Mouse (Mus musculus): ENCODE measurements around the gene Pde8b. TPM values are rescaled to one million over a fixed set of nuclear protein-coding genes. Genes with fewer than 3 reads are reported as not detected.

Pde8b gene
- polyA plus RNA-seq, 1 experiment from 2014 or later: 1.5 TPM

DNA sequence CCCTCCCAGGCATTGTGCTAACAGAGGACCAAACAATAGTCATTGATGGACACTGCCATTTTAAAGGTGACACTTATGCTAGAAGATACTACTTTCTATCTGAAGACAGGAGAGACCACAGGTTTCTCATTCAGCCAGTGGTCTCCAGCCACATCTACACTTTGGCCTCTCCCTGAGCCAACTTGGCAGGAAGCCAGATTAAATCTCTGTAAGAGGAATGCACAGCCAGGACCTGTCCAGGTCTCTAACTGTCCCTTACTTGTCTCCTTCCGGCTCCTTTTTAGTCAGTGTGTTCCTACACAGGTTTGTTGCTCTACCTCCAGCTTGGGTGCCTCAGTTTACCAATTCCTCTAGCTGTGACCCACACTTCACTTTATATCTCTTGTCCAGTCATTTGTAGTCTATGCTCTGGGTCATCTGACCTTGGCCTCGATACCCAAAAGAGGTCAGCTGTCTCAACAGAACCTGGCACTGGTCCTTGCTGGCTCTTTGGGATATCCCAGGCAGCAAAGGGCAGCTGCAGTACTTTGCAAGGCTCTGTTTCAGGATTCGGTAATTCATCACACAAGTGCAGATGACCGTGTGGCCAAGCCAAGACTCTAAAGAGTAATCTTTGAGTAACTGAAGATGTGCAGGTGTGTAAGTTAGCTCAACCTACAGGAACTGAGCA, 124.5 kb downstream of the Pde8b start:
- H3K36me3 ChIP-seq: no peaks in the 10 kb centered on the region
- no peak for ATAC-seq (ENCODE audit: insufficient number of reproducible peaks, low FRiP score, low TSS enrichment, low read depth)
- WGBS: 85% methylated on average over 4 of the region's 4 CpGs

DNA sequence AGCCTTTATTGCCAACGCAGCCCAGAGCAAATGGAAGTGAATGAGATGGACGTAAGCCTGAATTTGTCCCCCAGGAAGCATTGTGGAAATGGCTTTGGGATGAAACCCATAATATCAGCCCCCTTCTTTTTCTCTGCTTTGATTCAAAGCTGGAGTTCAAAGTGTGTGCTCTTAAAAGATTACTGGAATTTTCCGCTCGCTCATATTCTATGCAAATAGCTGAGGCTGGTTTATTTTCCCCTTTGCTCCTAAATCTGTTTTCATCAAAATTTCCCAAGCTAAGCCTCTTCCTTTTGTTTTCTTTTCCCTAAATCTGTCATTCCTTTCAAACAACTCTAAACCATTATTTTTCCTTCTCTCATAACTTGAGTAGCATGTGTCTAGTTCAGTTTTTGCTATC, 129.6 kb downstream of the Pde8b start:
- Histone ChIP-seq H3K4me3 (no peak overlapping the region), H3K4me1 (no peaks in the 10 kb centered on the region), H3K27me3 (no peaks in the 10 kb centered on the region), H3K9me3 (no peaks in the 10 kb centered on the region), H3K4me2 (no peak overlapping the region), H3K27ac (no peak overlapping the region), H3K36me3 (no peaks in the 10 kb centered on the region), H3K9ac (no peak overlapping the region)
- no peak for ATAC-seq (ENCODE audit: insufficient number of reproducible peaks, low FRiP score, low TSS enrichment, low read depth)
- 79% methylated on average over 4 of the region's 4 CpGs for WGBS

More for the DNA sequence above, 124.5 kb downstream of the Pde8b start:
- Histone ChIP-seq H3K4me1 (no peaks in the 10 kb centered on the region), H3K27me3 (no peaks in the 10 kb centered on the region), H3K9ac (no peak overlapping the region), H3K4me3 (no peak overlapping the region), H3K27ac (no peak overlapping the region), H3K9me3 (no peaks in the 10 kb centered on the region), H3K4me2 (no peak overlapping the region)

DNA sequence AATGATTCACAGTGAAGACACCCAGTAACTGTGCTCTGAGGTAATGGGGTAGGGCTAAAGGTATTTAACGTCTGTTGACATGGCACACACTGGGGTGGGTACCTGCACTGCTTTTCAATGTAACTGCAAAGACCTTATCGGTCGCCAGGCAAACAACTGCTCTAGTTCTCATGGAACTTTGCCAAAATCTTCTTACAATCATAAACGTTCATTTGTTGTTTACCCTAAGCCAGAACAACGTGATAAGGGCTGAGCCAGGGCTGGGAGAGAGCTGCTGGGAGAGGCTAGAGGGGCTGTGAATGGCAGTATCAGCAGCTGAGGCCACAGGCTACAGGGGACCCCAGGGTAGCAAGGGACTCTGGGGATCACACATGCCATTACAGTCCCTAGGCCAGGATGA, 136.4 kb downstream of the Pde8b start:
- Histone ChIP-seq H3K4me3 (no peak overlapping the region), H3K9ac (no peak overlapping the region), H3K27me3 (no peaks in the 10 kb centered on the region), H3K36me3 (no peaks in the 10 kb centered on the region), H3K9me3 (no peaks in the 10 kb centered on the region), H3K4me1 (no peaks in the 10 kb centered on the region), H3K27ac (no peak overlapping the region), H3K4me2 (no peak overlapping the region)
- WGBS: 53% methylated on average over 5 of the region's 5 CpGs
- 0 out of 2 replicates have a peak, but pooled peaks have one; percentile 30 for ATAC-seq (ENCODE audit: insufficient number of reproducible peaks, low FRiP score, low TSS enrichment, low read depth)

DNA sequence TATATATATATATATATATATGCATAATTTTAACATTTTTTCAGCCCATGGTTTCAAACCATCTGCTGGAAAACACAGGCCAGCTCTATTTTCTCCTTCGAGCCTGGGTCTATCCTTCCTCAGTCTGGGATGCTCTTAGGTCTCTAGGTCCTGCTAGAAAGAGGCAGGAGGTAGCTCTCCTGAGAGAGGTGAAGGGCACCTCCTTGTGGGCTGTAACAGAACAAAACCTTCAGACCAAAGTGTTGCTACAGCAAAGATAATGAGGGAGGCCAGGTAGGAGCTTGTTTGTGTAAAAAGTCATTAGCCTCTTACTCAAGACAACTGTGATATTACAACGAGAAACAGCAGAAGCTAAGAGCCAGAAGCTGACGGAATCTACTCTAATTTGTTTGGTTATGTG, 140.6 kb downstream of the Pde8b start:
- no peak overlapping the region for H3K4me2 ChIP-seq
- H3K27ac ChIP-seq: no peak overlapping the region
- no peaks in the 10 kb centered on the region for H3K9me3 ChIP-seq
- ATAC-seq (ENCODE audit: insufficient number of reproducible peaks, low FRiP score, low TSS enrichment, low read depth): no peak
- H3K4me3 ChIP-seq: no peak overlapping the region
- 54% methylated on average over 3 of the region's 3 CpGs for WGBS
- H3K4me1 ChIP-seq: peaks cover 6% of the 10 kb centered on the region; the same call in 1 of the 2 replicates
- no peaks in the 10 kb centered on the region for H3K36me3 ChIP-seq
- no peak overlapping the region for H3K9ac ChIP-seq
- no peaks in the 10 kb centered on the region for H3K27me3 ChIP-seq

DNA sequence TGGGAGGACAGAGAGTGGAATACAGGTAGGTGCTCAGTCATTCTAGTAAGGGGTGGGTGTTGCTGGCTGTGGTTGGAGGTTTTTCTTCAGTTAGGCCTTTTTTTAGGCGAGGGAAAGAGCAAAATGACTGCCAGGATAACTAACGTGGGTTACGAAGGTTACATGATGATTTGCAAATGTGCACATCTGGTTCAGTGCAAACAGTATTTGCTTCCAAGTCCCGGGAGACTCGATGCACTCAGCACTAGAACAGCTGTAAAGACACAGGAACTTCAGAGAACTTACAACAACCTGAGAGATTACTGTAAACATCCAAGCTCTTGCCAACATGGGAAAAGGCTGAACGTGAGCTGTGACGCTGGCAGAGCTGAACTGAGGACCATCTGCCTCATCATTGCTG, 142.1 kb downstream of the Pde8b start:
- Histone ChIP-seq H3K9ac (no peak overlapping the region), H3K27me3 (no peaks in the 10 kb centered on the region), H3K36me3 (no peaks in the 10 kb centered on the region), H3K4me1 (peaks cover 6% of the 10 kb centered on the region; the same call in 1 of the 2 replicates), H3K9me3 (no peaks in the 10 kb centered on the region), H3K4me2 (no peak overlapping the region), H3K4me3 (no peak overlapping the region), H3K27ac (no peak overlapping the region)
- 38% methylated on average over 7 of the region's 7 CpGs for WGBS
- no peak for ATAC-seq (ENCODE audit: insufficient number of reproducible peaks, low FRiP score, low TSS enrichment, low read depth)

DNA sequence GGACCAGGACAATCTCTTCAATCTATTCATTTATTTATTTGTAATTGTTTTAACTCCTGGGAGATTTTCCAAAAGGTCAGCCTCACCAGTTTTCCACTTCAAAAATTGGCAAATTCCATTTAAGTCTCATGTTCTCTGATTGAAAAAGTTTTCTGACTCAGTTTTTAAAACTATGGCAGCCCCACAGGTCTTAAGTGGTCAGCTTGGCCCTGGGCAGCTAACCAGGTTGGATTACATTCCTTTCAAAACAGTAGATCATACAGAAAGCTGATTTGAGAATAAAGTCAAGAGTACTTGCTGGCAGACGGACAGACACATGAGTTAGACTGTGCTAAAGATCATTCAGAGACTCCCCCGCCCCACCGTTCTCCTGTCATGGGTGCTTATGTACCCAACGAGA, 145.3 kb downstream of the Pde8b start:
- no peak overlapping the region for H3K4me2 ChIP-seq
- H3K4me1 ChIP-seq: peaks cover 6% of the 10 kb centered on the region; the same call in 1 of the 2 replicates
- H3K27ac ChIP-seq: no peak overlapping the region
- no peak overlapping the region for H3K4me3 ChIP-seq
- no peak for ATAC-seq (ENCODE audit: insufficient number of reproducible peaks, low FRiP score, low TSS enrichment, low read depth)
- WGBS: 77% methylated on average over 4 of the region's 4 CpGs
- H3K27me3 ChIP-seq: no peaks in the 10 kb centered on the region
- no peaks in the 10 kb centered on the region for H3K9me3 ChIP-seq
- H3K9ac ChIP-seq: no peak overlapping the region
- H3K36me3 ChIP-seq: no peaks in the 10 kb centered on the region

DNA sequence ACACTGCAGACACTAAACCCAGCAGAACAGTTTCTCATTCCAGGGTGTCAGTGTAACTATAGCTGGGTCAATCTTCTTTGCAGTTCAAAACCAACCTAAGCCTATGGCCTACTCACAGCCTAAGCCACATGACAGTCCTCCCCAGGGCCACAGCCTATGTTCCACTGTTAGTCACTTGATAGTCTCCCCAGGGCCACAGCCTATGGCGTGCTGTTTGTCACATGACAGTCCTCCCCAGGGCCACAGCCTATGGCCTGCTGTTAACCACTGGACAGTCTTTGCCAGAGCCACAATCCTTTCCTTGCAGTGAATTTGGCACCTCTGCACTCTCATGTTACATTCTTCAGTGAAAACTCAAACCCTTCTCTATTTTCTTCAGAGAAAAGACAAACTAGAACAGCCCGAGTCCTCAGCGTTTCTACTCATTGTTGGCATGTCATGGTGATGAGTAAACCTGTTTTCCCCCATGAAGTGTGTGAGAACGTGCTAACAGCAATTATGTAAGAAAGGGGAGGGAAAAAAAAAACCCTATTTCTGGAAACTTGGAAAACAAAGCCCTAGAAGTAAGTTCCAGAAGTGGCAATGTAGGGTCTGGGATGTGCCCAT, 147.0 kb downstream of the Pde8b start:
- Histone ChIP-seq H3K27ac (no peak overlapping the region), H3K9me3 (no peaks in the 10 kb centered on the region), H3K36me3 (no peaks in the 10 kb centered on the region), H3K27me3 (no peaks in the 10 kb centered on the region), H3K4me2 (no peak overlapping the region), H3K4me1 (peaks cover 6% of the 10 kb centered on the region; the same call in 1 of the 2 replicates), H3K4me3 (no peak overlapping the region), H3K9ac (no peak overlapping the region)
- no peak for ATAC-seq (ENCODE audit: insufficient number of reproducible peaks, low FRiP score, low TSS enrichment, low read depth)
- WGBS: 55% methylated on average over 4 of the region's 4 CpGs

DNA sequence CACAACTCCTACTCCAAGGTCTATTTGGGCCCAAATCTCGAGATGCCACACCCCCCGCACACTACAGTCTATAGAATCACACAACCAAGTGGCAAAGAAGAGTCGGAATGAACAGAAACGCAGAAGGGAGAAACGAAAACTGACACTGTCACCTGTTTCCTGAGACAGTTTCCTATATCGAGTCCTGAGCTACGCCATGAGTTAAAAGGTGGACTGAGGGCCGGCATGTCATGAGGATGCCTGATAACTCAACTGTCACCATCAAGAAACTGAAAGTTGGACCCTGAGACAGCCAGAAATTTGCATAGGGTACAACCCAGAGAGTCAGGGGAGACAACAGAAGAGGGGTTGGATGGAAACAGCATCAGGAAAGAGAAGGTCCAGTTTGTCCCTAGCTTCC, 148.8 kb downstream of the Pde8b start:
- H3K4me1 ChIP-seq: no peaks in the 10 kb centered on the region

DNA sequence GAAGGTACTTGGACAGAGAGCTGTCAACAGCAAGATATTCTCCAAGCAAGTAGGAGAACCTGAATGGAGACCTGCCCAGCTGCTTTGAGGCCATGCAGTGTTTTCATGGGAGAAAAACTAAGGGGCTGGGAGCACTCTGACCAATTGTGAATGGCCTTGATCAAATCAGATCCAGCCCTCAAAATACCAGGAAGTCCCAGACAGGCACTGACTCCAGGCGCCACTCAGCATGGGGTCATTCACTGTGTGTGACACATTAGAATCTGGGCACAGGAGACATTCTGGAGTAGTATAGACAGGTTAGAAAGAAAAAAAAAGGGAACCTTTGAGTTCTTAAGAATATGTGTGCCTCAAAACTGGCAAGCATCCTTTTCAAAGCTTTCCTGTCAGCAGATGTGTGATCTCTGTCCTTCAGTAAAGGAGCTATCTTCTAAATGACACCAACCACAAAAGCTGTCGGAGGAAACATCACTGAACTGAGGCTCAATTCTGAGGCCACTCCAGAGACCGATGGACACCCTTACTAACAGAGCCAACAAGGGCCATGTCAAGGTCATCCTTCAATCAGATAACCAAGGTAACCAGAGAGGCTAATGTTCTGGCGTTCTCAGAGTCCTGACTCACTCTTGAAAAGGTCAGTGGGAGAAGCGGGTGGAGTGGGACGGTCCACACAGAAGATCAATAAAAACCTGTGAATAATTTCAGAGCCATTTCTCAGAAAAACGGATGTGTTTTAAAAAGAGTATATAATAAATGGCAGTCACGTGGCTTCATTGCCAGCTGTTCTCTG, 151.0 kb downstream of the Pde8b start:
- no peak overlapping the region for H3K27ac ChIP-seq
- H3K4me3 ChIP-seq: no peak overlapping the region
- H3K4me2 ChIP-seq: no peak overlapping the region
- H3K4me1 ChIP-seq: peaks cover 2% of the 10 kb centered on the region; the same call in 1 of the 2 replicates
- no peak for ATAC-seq (ENCODE audit: insufficient number of reproducible peaks, low FRiP score, low TSS enrichment, low read depth)
- H3K9me3 ChIP-seq: no peaks in the 10 kb centered on the region
- H3K27me3 ChIP-seq: no peaks in the 10 kb centered on the region
- 62% methylated on average over 8 of the region's 8 CpGs for WGBS
- no peaks in the 10 kb centered on the region for H3K36me3 ChIP-seq
- H3K9ac ChIP-seq: no peak overlapping the region

More for the DNA sequence above, 148.8 kb downstream of the Pde8b start:
- Histone ChIP-seq H3K4me3 (no peak overlapping the region), H3K27me3 (no peaks in the 10 kb centered on the region), H3K9me3 (no peaks in the 10 kb centered on the region), H3K4me2 (no peak overlapping the region), H3K36me3 (no peaks in the 10 kb centered on the region), H3K27ac (no peak overlapping the region), H3K9ac (no peak overlapping the region)
- 88% methylated on average over 8 of the region's 8 CpGs for WGBS
- ATAC-seq (ENCODE audit: insufficient number of reproducible peaks, low FRiP score, low TSS enrichment, low read depth): no peak

DNA sequence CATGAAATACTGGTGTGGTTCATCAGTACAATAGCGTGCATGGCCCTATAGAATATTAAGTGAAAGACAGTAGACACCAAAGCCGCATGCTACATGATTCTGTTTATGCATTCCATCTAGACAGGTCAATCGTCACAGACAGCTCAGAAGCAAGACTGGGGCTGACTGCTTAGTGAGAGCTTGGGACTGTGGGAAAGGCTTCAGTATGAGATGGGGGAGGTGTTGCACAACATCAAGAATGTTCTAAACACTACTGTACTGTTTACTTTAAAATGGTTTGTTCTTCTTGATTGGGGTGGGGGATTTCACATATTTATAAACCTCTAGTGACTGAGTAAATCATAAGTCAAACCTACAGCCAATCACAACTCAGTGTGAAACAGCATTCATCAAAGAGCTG, 153.5 kb downstream of the Pde8b start:
- H3K4me3 ChIP-seq: no peak overlapping the region
- no peaks in the 10 kb centered on the region for H3K9me3 ChIP-seq
- no peak for ATAC-seq (ENCODE audit: insufficient number of reproducible peaks, low FRiP score, low TSS enrichment, low read depth)
- no peak overlapping the region for H3K9ac ChIP-seq
- no peak overlapping the region for H3K27ac ChIP-seq
- WGBS: 79% methylated on average over 3 of the region's 3 CpGs
- peaks cover 4% of the 10 kb centered on the region; the same call in 1 of the 2 replicates for H3K4me1 ChIP-seq
- H3K27me3 ChIP-seq: no peaks in the 10 kb centered on the region
- no peak overlapping the region for H3K4me2 ChIP-seq
- H3K36me3 ChIP-seq: no peaks in the 10 kb centered on the region

DNA sequence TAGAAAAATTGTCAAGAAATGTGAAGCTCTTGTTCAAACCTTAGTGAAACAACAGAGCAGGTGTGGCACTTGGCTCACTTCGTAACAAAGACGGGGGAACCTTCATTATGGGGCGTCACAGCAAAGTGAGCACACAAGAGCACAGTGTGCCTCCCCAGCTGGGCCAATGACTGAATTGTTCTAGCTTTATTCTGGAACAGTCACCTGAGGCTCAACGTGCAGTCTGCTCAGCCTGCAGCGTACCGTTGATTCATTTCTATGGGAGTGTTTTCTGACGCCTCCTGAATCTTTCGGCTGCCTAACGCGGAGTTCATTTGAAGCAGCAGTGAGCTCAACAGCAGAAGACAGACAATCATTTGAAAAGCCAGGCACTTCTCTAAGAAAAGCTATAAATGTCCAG, 154.3 kb downstream of the Pde8b start:
- Histone ChIP-seq H3K4me3 (no peak overlapping the region), H3K9ac (no peak overlapping the region), H3K9me3 (no peaks in the 10 kb centered on the region), H3K36me3 (no peaks in the 10 kb centered on the region), H3K4me2 (no peak overlapping the region), H3K27me3 (no peaks in the 10 kb centered on the region), H3K4me1 (peaks cover 6% of the 10 kb centered on the region; the same call in 1 of the 2 replicates), H3K27ac (no peak overlapping the region)
- WGBS: 61% methylated on average over 10 of the region's 10 CpGs
- no peak for ATAC-seq (ENCODE audit: insufficient number of reproducible peaks, low FRiP score, low TSS enrichment, low read depth)
